Mouse (Mus musculus): ENCODE data around the gene N4bp2l2. TPM values are rescaled to one million over a fixed set of nuclear protein-coding genes. Genes with fewer than 3 reads are reported as not detected.
"Not testable (repeated sequence)": the region's sequence is repeated elsewhere in the genome, so short reads cannot be mapped to it uniquely, and the experiment has no call there.

N4bp2l2 gene
- total RNA-seq, 2 experiments from 2014 or later, result 116 to 123 TPM

DNA sequence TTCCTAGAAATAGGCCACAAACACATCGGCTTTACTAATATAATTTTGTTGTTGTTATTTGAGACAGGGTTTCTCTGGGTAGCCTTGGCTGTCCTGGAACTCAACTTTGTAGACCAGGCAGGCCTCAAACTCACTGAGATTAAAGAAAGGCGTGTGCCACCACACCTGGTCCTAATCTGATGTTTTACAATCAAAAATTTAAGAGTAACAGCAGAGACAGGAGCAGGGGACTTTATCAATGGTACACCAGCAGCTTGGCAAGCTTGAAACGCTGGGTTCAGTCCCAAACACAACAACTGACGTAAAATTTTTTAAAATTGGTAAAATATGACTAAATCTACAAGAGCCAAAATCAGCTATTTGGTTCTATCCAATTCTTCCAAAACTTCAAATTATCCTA, 21.1 kb downstream of the N4bp2l2 start:
- DNase-seq (ENCODE audit: low spot score in 2 of 2), result no peak

DNA sequence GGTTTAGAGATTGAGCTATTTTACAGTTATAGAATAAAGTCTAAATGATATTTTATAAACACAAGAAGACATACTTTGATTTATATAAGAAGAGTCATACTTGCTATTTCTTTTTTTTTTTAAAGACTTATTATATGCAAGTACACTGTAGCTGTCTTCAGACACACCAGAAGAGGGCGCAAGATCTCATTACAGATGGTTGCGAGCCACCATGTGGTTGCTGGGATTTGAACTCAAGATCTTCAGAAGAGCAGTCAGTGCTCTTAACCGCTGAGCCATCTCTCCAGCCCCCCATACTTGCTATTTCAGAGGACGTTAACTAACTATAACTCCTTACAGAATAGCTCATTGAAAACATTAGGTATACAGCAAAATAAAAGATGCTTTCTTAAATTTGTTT, 22.6 kb downstream of the N4bp2l2 start:
- DNase-seq (ENCODE audit: low spot score in 2 of 2), result not testable (repeated sequence)

DNA sequence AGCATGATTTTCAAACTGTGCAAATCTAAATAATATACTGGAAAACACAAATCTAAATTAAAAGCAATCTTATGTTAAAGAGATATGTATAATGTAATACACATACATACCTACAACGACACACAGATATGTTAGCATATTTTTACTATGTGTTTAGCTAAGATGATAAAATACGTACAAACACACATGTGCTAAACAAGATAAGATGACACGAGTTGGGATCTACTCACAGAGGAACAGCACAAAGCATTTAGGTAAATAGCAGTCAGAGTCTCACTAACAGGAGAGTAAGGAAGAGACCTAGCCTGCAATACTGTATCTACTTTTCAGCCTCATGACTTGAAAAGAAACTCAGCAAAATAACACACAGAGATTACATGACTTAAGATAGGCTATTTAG, 24.5 kb downstream of the N4bp2l2 start:
- DNase-seq (ENCODE audit: low spot score in 2 of 2), result no peak

DNA sequence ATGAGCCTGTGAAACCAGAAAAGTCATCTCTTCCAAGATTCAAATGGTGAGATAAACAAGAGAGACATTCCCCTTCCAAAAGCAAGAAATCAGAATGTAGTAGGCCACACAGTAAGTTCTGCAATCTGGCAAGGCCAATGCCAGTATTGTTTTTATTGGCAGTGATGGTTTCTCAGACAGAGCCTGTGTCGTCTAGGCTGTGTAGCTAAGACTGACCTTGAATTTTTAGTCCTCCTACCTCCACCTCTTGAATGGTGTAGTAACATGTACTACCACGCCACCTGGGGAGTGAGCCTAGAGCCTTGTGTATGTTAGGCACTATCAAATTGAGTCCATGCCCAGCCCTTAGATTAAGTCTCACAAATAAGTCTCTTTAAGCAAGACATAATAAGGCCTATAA, 36.3 kb downstream of the N4bp2l2 start:
- no peak for DNase-seq (ENCODE audit: low spot score in 2 of 2)

DNA sequence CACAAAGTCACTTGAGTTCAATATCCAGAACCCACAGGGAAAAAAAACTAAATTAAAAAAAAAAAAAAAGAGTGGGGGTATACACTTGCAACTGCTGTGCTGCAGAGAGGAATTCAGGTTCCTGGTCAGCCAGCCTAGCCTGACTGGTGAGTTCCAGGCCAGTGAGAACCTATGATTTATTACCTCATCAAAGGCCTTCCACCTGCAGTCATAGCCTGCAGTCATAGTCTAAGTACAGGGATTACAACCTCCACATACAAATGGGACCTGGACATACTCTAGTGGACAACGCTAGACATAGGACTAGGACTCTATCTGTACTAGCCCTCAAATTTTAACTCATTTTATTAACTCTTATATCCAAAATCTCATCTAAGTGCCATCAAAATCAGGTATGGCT, 36.7 kb downstream of the N4bp2l2 start:
- DNase-seq (ENCODE audit: low spot score in 2 of 2), result no peak

DNA sequence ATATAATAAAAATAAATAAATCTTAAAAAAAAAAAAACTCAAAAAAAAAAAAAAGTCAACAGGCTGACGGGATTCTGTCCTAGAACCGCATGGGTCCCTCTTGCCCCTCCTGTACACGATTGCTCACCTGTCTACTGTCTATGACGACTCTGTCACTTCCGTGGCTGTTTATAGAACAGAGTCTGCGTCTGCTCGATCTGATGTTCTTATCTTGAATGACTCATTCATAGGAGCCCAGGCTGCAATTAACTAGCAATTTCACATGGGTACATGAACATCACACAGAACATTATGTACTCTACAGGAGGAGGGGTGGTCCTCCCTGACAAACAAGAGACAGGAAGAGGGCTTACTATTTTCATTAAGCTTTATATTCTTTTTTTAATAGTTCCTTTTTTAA, 40.5 kb downstream of the N4bp2l2 start:
- DNase-seq (ENCODE audit: low spot score in 2 of 2), result no peak

DNA sequence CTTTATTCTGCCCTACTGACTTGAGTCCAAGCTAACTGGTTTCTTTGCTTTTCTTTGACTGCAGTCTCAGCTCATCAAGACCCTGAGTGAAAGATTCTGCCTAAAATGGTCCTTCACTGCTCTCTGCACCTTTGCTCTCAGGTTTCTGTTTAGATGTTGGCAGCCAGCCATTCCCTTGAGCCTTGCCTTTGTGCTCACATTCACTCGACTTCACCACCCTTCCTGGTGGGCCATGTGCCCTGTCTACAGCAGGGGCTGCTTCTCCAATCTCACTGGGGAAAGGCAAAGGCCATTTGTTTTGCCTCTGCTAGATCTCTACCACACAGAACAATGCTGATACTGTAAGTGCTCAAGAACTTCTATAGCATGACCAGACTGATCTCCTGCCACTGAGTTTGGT, 43.2 kb downstream of the N4bp2l2 start:
- no peak for DNase-seq (ENCODE audit: low spot score in 2 of 2)

DNA sequence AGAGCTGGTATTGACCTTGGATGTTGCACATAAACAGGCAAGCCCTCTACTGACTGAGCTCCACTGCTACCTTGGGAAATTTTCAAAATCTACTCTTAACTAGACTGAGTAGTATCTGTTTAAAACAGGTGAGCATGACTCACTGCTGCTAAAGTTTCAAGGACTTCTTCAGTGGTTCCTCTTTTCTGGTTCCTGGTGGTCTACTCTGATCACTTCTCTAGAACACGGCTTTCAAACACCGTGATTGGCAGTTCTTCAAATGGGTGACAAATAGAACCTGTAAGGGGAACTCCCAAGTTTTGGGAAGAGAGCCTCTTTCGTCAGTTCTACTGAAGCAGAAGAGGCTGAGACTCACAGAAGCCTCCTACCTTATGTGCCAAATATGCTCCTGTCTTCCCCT, 44.4 kb downstream of the N4bp2l2 start:
- DNase-seq (ENCODE audit: low spot score in 2 of 2), result no peak

DNA sequence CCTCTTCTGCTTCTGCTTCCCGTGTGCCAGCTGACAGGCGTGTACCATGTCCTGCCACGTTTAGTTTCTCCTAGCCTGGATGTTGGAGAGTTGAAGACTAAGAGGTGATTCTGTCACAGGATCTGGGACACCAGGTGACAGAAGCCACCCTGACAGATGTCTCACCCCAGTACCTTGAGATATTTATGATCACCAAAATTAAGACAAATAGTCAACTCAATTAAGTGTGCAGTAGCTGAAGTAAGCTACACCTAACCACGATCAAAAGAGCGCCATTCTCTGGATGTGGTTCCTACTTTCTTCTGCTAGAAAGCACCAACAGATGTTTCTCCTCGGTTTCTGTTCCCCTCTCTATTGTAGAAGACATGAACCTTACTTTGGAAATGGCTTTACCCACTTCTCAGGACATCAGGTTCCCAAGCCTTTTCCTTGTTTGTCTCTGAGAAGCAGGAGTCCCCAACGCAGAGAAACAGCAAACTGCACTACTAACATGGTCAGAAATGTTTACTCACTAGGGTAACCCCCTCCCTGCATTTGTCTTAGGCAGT, 45.3 kb downstream of the N4bp2l2 start:
- DNase-seq (ENCODE audit: low spot score in 2 of 2), result no peak

DNA sequence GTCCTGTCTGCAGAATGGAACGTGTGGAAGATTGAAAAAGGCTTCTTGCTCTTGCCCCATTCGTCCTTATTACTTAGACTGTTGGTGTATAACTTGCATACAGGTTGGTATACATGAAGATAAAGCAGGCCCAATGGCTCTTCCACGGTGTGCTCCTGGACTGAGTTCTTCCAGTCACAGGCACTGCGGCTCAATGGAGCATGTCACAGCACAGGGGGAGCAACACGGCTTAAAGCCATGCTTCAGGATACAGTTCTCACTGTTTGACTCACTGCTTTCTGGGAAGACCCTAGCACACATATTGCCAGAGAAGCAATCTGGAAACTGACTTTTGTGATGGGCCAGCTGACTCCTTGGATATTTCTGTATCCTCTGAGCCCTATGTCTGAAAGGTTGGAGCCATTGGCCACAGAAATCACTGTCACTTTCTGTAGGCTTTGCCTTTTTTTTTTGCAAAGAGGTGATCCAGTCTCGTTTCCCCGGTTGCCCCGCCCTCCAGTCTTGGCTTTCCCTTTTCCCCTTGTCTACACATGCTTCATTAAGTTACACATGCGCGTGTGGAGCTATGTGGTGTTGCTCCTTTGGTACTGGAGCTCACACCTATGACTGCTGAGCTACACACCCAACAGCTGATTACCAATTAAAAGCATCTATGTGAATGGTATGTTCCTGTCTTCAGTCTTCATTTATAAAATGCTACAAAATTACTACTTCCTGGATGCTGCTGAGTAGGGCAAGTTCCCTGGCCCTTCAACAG, 47.2 kb downstream of the N4bp2l2 start:
- DNase-seq (ENCODE audit: low spot score in 2 of 2), result no peak

DNA sequence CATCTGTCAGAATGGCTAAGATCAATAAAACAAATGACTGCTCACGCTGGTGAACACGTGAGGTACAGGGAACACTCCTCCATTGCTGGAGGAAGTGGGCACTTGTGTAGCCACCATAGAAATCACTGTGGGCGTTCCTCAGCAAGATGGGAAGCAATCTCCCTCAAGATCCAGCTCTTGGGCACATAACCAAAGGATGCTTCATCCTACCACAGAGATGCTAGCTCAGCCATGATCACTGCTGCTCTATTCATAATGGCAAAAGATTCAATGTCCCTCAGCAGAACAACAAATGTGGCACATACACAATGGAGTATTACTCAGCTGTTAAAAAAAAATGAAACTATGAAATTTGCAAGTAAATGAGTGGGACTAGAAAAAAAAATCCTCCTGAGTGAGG, 49.3 kb downstream of the N4bp2l2 start:
- DNase-seq (ENCODE audit: low spot score in 2 of 2), result no peak

DNA sequence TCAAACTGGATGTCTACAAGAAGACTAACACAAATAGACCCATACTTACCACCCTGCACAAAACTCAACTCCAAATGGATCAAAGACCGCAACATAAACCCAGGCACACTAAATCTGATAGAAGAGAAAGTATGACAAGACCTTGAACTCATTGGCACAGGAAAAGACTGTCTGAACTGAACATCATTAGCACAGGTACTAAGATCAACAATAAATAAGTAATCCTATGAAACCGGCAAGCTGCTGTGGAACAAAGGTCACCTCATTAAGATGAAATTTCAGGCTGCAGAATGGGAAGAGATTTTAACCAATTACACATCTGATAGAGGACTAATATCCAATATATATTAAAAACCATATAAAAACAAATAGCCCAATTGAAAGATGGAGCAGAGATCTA, 49.8 kb downstream of the N4bp2l2 start:
- DNase-seq (ENCODE audit: low spot score in 2 of 2), result no peak

DNA sequence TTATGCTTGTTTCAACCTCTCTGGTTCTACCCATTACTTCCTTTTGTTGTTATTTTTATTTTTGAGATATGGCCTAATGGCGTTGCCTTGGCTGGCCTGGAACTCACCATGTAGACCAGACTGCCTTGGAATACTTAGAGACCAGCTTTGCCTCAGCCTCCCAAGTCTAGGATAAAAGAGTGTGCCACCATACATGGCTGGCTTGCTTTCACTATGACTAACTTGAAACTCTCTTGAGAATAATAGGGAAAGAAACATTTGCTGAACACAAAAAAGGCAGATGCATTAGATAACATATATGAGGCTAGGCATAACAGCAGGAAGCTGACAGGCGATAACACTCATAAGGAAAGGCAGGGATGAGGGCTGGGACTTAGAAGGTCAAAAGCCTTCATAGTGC, 51.9 kb downstream of the N4bp2l2 start:
- no peak for DNase-seq (ENCODE audit: low spot score in 2 of 2)

DNA sequence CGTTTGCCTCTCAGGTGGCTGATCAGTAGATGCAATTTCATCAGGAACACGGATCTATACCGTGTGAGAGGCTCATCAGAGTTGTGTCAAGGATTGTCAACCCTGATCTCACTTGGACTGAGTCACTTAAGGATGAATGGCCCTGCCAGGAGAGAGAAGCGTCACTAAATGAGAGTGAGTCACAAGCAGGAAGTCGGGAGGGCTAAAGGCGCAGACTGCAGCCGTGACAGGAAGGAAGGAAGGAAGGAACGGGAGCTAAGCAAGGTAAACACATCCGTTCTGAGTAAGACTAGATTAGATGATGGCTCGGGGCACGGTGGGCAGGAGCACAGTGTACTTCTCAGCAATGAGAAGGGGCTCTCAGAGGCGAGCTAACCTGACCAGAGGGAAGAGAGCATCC, 54.3 kb downstream of the N4bp2l2 start:
- no peak for DNase-seq (ENCODE audit: low spot score in 2 of 2)

DNA sequence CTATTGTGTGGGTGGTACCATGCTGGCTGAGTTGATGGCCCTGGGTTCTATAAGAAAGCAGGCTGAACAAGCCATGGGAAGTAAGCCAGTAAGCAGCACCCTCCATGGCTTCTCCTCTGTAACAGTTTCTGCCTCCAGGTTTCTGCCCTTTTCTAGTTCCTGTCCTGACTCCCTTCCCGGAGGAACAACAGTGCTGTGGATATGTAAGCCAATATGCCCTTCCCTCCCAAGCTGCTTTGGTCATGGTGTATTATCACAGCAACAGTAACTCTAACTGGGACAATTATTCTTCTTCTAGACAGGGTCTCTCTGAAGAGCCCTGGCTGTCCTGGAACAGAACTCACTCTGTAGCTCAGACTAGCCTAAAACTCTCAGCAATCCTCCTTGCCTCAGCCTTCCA, 54.8 kb downstream of the N4bp2l2 start:
- DNase-seq (ENCODE audit: low spot score in 2 of 2), result no peak

DNA sequence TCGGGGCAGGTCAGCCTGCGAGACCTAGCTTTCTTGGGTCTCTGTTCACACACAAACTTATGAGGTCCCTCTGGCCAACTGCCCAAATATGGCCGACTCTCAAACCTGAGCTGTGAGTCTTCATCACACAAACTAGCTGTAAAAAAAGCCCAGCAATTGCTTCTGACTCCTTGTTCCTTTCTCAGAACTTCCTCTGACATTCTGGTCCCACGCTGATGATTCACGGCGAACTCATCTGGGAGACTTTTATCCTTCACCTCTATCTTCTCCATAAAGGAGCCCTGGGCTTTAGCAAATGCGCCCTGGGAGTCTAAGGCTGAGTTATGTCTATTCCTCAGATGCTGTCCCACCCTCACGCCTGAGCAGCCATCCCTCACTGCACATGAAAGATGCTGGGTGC, 58.4 kb downstream of the N4bp2l2 start:
- DNase-seq (ENCODE audit: low spot score in 2 of 2), result no peak

DNA sequence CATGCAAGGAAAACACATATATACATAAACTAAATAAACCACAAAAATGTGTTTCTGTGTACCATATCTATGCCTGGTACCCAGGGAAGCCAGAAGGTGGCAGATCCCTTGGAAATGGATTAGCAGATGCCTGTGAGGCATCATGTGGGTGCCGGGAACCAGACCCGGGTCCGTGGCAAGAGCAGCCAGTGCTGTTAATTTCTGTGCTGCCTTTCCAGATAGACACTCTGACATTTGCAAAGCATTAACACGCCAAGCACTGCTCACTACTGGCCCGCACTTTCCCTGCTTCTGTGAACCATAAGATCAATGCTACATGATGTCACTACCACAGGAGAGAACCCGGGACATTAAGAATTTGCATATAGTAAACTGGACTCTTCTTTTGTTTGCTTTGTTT, 59.9 kb downstream of the N4bp2l2 start:
- DNase-seq (ENCODE audit: low spot score in 2 of 2), result no peak

DNA sequence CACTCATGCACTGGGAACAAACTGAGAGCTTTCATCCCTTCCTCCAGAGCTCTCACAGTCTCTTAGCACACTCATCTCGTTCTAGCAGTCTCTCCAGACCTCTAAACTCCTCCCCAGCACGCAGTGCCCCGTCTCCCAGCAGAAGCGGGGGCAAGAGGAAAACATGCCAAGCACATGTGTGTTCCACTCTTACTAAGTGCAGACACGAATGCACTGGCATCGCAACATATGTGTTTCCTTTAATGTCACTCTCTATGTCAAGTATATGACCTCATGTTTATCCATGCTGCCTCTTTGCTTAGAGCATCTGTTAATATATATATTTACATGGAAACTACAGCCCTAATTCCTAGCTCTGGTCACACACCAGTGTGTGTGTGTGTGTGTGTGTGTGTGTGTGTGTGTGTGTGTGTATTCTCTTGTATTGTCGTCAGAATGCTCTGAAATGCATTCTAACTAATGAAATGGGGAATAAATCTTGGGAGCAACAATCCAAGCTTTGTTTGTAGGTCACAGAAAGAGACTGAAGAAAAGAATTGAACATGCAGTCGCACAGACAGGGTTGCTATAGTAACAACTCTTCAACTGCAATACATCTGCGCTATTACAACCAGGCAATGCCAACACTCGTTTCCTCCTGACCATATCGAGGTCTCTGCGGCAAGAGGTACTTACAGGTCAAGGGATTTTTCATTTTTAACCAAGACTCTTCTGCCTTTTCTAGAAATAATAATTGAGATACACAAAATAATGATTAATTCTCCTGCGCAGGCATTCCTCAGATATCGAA, 64.3 kb downstream of the N4bp2l2 start:
- DNase-seq (ENCODE audit: low spot score in 2 of 2), result no peak

DNA sequence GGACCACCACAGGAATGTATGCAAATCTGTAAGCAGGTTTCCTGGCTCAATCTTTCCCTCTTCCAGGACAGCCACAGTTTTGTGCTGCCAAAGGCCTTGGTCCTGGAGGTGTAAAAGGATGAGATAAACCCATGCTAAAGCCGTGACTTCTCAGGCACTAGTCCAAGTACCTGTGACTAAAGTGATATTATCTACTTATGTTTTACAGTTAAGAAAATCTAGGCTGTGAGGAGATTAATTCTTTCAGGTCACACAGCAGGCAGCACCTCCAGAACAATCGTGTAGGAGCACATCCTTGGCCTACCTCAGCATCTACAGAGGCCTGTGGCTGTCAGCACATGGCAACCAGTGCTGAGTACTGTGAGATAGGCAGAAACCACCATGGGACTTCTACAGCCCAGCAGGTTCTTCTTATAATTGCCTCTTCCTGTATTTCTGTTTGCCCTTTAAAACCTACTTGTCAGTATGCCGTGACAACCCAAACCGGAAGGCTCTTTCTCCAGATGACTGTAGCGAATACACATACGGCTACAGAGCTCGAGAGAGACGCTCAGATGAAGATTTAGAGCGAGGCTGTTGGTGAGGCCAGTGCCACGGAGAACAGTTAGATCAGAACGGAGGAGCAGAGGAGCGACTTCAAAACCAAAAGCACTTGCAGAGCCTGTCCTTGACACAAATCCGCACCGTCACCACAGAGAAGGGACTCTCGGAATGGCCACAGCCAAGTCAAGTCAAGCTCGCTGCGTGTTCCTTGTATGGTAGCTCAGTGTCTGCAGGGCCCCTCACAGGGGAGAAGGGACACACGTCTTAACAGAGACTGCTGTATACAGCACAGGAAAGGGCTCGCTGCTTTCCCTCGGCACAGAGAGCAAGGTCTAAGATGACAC, 65.2 kb downstream of the N4bp2l2 start:
- no peak for DNase-seq (ENCODE audit: low spot score in 2 of 2)

DNA sequence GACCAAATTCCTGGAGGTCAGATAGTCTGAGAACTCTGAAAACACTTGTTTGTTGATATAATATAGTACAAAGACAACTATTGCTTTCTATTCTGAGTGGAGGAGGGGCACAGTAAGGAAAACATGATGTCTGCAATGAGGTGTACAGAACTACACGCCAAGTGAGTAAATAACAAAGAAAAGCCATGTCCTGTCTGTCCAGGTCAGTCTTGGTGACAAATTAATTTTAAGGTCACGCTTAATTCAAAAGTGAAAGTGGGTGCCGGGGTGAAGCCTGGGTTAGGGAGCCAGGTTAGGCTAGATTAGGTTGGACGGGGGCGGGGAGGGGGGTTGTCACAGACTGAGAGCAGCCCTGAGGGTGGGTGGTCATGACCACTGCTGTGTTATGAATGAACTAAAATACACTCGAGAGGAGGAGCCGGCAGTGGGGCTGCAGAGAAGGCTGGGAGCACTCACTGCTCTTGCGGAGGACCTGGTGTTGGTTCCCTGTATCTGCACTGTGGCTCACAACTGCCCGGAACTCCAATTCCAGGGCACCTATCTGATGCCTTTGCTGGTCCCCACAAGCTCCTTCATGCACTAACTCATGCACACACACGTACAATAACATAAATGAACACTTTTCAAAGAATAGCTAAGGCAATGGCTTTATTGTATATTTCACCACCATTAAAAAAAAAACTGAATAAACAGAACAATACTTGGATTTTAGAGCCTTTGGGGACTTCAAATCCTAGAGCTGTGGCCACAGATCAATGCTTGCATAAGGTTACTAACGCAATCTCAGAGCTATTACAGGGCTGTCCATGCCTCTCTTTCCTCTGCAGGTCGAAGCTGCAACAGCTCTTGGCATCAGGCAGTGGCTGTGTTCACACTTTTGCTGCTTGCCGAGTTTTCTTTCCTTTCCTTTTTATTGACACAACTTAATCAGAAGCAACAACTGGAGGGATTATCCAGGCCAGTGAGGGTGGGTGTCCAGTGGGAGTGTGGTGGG, 66.4 kb downstream of the N4bp2l2 start:
- DNase-seq (ENCODE audit: low spot score in 2 of 2), result no peak

Data from adrenal gland, postnatal 4 days (tissue).